12 mouse cellular contexts compared by ENCODE assay signal in the genomic region with DNA sequence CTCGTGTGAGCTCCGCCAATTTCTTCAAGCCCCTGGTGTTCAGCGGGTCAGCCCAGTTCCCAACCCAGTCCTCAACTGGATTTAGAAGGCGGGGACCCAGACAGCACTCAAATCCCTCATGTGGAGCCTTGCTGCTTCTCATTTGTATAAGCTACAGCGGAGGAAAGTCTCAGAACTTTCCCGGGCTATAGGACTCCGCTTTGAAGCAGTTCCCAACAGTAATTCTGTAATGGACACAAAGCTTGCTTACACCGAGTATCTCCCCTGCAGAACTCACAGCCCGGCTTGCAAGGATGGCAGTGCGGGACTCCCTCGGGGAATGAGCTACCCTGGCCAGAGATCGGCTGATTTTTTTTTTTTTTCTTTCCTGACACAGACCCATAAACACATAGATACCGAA. TPM values are rescaled to one million over a fixed set of nuclear protein-coding genes. Genes with fewer than 3 reads are reported as not detected.
DNase-seq lines count a peak whose midpoint lies in the region; ATAC-seq and TF ChIP-seq lines count a peak whose summit lies in the region.
"Had no signal": no experiment of that assay in that cellular context is flagged by ENCODE, and none has a peak within 500 bp of the region (broad histone marks: within the 10 kb centered on the region; RNA-seq: fewer than 3 reads in every experiment).

No protein-coding gene starts in this region.

- 14% methylated on average over 13 of the region's 13 CpGs for WGBS in heart, postnatal 0 days
- under 1% methylated on average over 13 of the region's 13 CpGs for WGBS in forebrain, embryonic 14.5 days
- 4% methylated on average over 13 of the region's 13 CpGs for WGBS in limb, embryonic 11.5 days
- WGBS in neural tube, embryonic 13.5 days = 5% methylated on average over 13 of the region's 13 CpGs
- WGBS in liver, embryonic 12.5 days (ENCODE audit: insufficient replicate concordance) = 29% methylated on average over 13 of the region's 13 CpGs
- WGBS in kidney, embryonic 14.5 days = 10% methylated on average over 13 of the region's 13 CpGs

- TF ChIP-seq EP300 in heart, postnatal 0 days (IDR thresholded peaks at IDR 0.05; ENCODE audit: low read depth) = no peak

- no peak for TF ChIP-seq CTCF in heart, postnatal 0 days (IDR thresholded peaks at IDR 0.05; ENCODE audit: low read depth)

- no peak overlapping the region for H3K4me3 ChIP-seq in heart, postnatal 0 days (ENCODE audit: low read depth, low read length)
- no peak overlapping the region for H3K4me3 ChIP-seq in forebrain, embryonic 14.5 days (ENCODE audit: low read depth, low read length)
- no peak overlapping the region for H3K4me3 ChIP-seq in limb, embryonic 11.5 days (ENCODE audit: low read depth, low read length)
- H3K4me3 ChIP-seq in neural tube, embryonic 13.5 days = no peak overlapping the region
- H3K4me3 ChIP-seq in liver, embryonic 12.5 days = no peak overlapping the region
- no peak overlapping the region for H3K4me3 ChIP-seq in kidney, embryonic 14.5 days (ENCODE audit: low read length)

- H3K27me3 ChIP-seq in heart, postnatal 0 days (ENCODE audit: control insufficient read depth, insufficient read depth, low read length) = peaks cover 20% of the 10 kb centered on the region; the same call in 1 of the 2 replicates
- H3K27me3 ChIP-seq in forebrain, embryonic 14.5 days (replicated peaks; ENCODE audit: control insufficient read depth, insufficient read depth, low read length) = no peaks in the 10 kb centered on the region
- H3K27me3 ChIP-seq in limb, embryonic 11.5 days (ENCODE audit: control insufficient read depth, insufficient read depth, low read length) = peaks cover 19% of the 10 kb centered on the region
- peaks cover 98% of the 10 kb centered on the region for H3K27me3 ChIP-seq in neural tube, embryonic 13.5 days
- H3K27me3 ChIP-seq in liver, embryonic 12.5 days (replicated peaks) = peaks cover 56% of the 10 kb centered on the region
- H3K27me3 ChIP-seq in kidney, embryonic 14.5 days (ENCODE audit: control insufficient read depth, insufficient read depth, low read length) = peaks cover 45% of the 10 kb centered on the region

- no peak overlapping the region for H3K27ac ChIP-seq in heart, postnatal 0 days (ENCODE audit: low read depth)
- peak overlapping the region; percentile 91 for H3K27ac ChIP-seq in forebrain, embryonic 14.5 days (ENCODE audit: low read depth, low read length)
- H3K27ac ChIP-seq in limb, embryonic 11.5 days (replicated peaks; ENCODE audit: low read depth, low read length) = no peak overlapping the region
- H3K27ac ChIP-seq in neural tube, embryonic 13.5 days (replicated peaks) = no peak overlapping the region
- no peak overlapping the region for H3K27ac ChIP-seq in liver, embryonic 12.5 days
- H3K27ac ChIP-seq in kidney, embryonic 14.5 days (ENCODE audit: low read depth, low read length) = no peak overlapping the region

- no peak overlapping the region for H3K9ac ChIP-seq in heart, postnatal 0 days (replicated peaks; ENCODE audit: low read depth, low read length)
- no peak overlapping the region for H3K9ac ChIP-seq in forebrain, embryonic 14.5 days (ENCODE audit: low read length)
- no peak overlapping the region for H3K9ac ChIP-seq in limb, embryonic 11.5 days (ENCODE audit: low read length)
- H3K9ac ChIP-seq in neural tube, embryonic 13.5 days = no peak overlapping the region
- no peak overlapping the region for H3K9ac ChIP-seq in liver, embryonic 12.5 days
- H3K9ac ChIP-seq in kidney, embryonic 14.5 days (ENCODE audit: low read depth, low read length) = no peak overlapping the region

- H3K4me2 ChIP-seq in heart, postnatal 0 days (ENCODE audit: low read depth, low read length) = peak overlapping the region; percentile 37
- peak overlapping the region; percentile 33 for H3K4me2 ChIP-seq in forebrain, embryonic 14.5 days (ENCODE audit: low read length)
- 0 out of 2 replicates have a peak overlapping the region, but pooled peaks have one; percentile 2 for H3K4me2 ChIP-seq in limb, embryonic 11.5 days (ENCODE audit: low read depth, severe bottlenecking)
- 0 out of 2 replicates have a peak overlapping the region, but pooled peaks have one; percentile 1 for H3K4me2 ChIP-seq in neural tube, embryonic 13.5 days
- H3K4me2 ChIP-seq in liver, embryonic 12.5 days = no peak overlapping the region
- no peak overlapping the region for H3K4me2 ChIP-seq in kidney, embryonic 14.5 days (replicated peaks; ENCODE audit: low read depth, low read length)

- H3K9me3 ChIP-seq in heart, postnatal 0 days (replicated peaks; ENCODE audit: control insufficient read depth, low read length) = no peaks in the 10 kb centered on the region; the same call in 1 of the 2 replicates
- H3K9me3 ChIP-seq in forebrain, embryonic 14.5 days (replicated peaks; ENCODE audit: control insufficient read depth, low read length) = peaks cover 6% of the 10 kb centered on the region; the same call in 1 of the 2 replicates
- no peaks in the 10 kb centered on the region for H3K9me3 ChIP-seq in limb, embryonic 11.5 days (ENCODE audit: control insufficient read depth, low read length)
- peaks cover 15% of the 10 kb centered on the region; the same call in 1 of the 2 replicates for H3K9me3 ChIP-seq in neural tube, embryonic 13.5 days
- H3K9me3 ChIP-seq in liver, embryonic 12.5 days (replicated peaks) = no peaks in the 10 kb centered on the region
- peaks cover 5% of the 10 kb centered on the region; the same call in 1 of the 2 replicates for H3K9me3 ChIP-seq in kidney, embryonic 14.5 days (ENCODE audit: control insufficient read depth, low read length)

- no peaks in the 10 kb centered on the region for H3K36me3 ChIP-seq in heart, postnatal 0 days (replicated peaks; ENCODE audit: control insufficient read depth, insufficient read depth, low read length)
- H3K36me3 ChIP-seq in forebrain, embryonic 14.5 days (ENCODE audit: control insufficient read depth, insufficient read depth, low read length) = no peaks in the 10 kb centered on the region
- H3K36me3 ChIP-seq in limb, embryonic 11.5 days (ENCODE audit: control insufficient read depth, insufficient read depth, low read length) = no peaks in the 10 kb centered on the region
- H3K36me3 ChIP-seq in neural tube, embryonic 13.5 days = no peaks in the 10 kb centered on the region
- H3K36me3 ChIP-seq in liver, embryonic 12.5 days = no peaks in the 10 kb centered on the region
- no peaks in the 10 kb centered on the region for H3K36me3 ChIP-seq in kidney, embryonic 14.5 days (ENCODE audit: control insufficient read depth, insufficient read depth, low read length)

- no peak for DNase-seq in heart, postnatal 0 days (ENCODE audit: low spot score)
- DNase-seq in heart, adult 11 months = no peak
- no peak for DNase-seq in forebrain, embryonic 14.5 days (ENCODE audit: low spot score)
- peak; percentile 34 for DNase-seq in limb, embryonic 11.5 days (ENCODE audit: low spot score)
- no peak for DNase-seq in right cerebral cortex, adult 18-20 months
- DNase-seq: cerebellum, adult 8-10 months; kidney, postnatal 36 days; thymus, adult 18-20 months had no signal

- no peaks in the 10 kb centered on the region for H3K4me1 ChIP-seq in heart, postnatal 0 days (ENCODE audit: control insufficient read depth, insufficient read depth)
- H3K4me1 ChIP-seq in forebrain, embryonic 14.5 days (ENCODE audit: control insufficient read depth, insufficient read depth, low read length) = peaks cover 27% of the 10 kb centered on the region
- H3K4me1 ChIP-seq in limb, embryonic 11.5 days (ENCODE audit: control insufficient read depth, insufficient read depth, low read length) = 0 out of 2 replicates have a peak, but pooled peaks cover 3% of the 10 kb centered on the region
- H3K4me1 ChIP-seq in neural tube, embryonic 13.5 days (replicated peaks) = peaks cover 18% of the 10 kb centered on the region
- no peaks in the 10 kb centered on the region for H3K4me1 ChIP-seq in liver, embryonic 12.5 days
- H3K4me1 ChIP-seq in kidney, embryonic 14.5 days (ENCODE audit: control insufficient read depth, insufficient read depth, low read length) = no peaks in the 10 kb centered on the region

- ATAC-seq in heart, postnatal 0 days (ENCODE audit: insufficient read depth, low read depth) = no peak
- peak; percentile 61 for ATAC-seq in forebrain, embryonic 14.5 days
- no peak for ATAC-seq in limb, embryonic 11.5 days (ENCODE audit: insufficient number of reproducible peaks, low FRiP score, low TSS enrichment, low read depth)
- ATAC-seq in neural tube, embryonic 13.5 days (ENCODE audit: low read depth) = peak; percentile 52
- no peak for ATAC-seq in liver, embryonic 12.5 days
- ATAC-seq in kidney, embryonic 14.5 days (ENCODE audit: low FRiP score, low TSS enrichment) = no peak
- ATAC-seq: CD4-positive, CD25-positive, alpha-beta regulatory T cell, adult 4 months had no signal

RNA-seq across cellular contexts. Expression of gene 4932438H23Rik, which starts 45.1 kb away (rescaled TPM):
- total RNA-seq in heart, postnatal 0 days (2014; rRNA removed; ENCODE audit: low replicate concordance) = 0.11 TPM in 1 of 2 replicates, not detected in the other
- polyA plus RNA-seq in heart, postnatal 0 days (2015; fragmentation: Nextera tagmentation; extraction: Ambion mirVana) = 0.05 and 0.14 TPM in 2 replicates
- 0.48 and 1.0 TPM in 2 replicates for polyA plus RNA-seq in forebrain, embryonic 14.5 days (2014; fragmentation: Nextera tagmentation; extraction: Ambion mirVana)
- not detected in 2 replicates for polyA plus RNA-seq in limb, embryonic 11.5 days (2014; fragmentation: Nextera tagmentation; extraction: Ambion mirVana)
- polyA plus RNA-seq in neural tube, embryonic 13.5 days (2015; fragmentation: Nextera tagmentation; extraction: Ambion mirVana) = 0.47 TPM in 1 of 2 replicates, not detected in the other
- polyA plus RNA-seq in liver, embryonic 12.5 days (2016; fragmentation: Nextera tagmentation; extraction: Ambion mirVana) = not detected in 2 replicates
- polyA plus RNA-seq in kidney, embryonic 14.5 days (2014; fragmentation: Nextera tagmentation; extraction: Ambion mirVana) = 0.50 TPM in 1 of 2 replicates, not detected in the other

Comparison
In these comparisons a context has a peak if more than half of its experiments do, and no peak if none do; other contexts are left out.
1. ATAC-seq: peak in forebrain, embryonic 14.5 days (single experiment) and neural tube, embryonic 13.5 days (single experiment); none in heart, postnatal 0 days (single experiment), limb, embryonic 11.5 days (single experiment), liver, embryonic 12.5 days (single experiment) and kidney, embryonic 14.5 days (single experiment).
2. H3K4me2 ChIP-seq: peak in heart, postnatal 0 days (single experiment), forebrain, embryonic 14.5 days (single experiment), limb, embryonic 11.5 days (single experiment) and neural tube, embryonic 13.5 days (single experiment); none in liver, embryonic 12.5 days (single experiment) and kidney, embryonic 14.5 days (single experiment).